Mouse (Mus musculus): Measurements from ENCODE around the gene Gm49322. TPM values are rescaled to one million over a fixed set of nuclear protein-coding genes. Genes with fewer than 3 reads are reported as not detected.

Gm49322 gene
- total RNA-seq, 2 experiments from 2014 or later = 0.28 to 0.38 TPM

DNA sequence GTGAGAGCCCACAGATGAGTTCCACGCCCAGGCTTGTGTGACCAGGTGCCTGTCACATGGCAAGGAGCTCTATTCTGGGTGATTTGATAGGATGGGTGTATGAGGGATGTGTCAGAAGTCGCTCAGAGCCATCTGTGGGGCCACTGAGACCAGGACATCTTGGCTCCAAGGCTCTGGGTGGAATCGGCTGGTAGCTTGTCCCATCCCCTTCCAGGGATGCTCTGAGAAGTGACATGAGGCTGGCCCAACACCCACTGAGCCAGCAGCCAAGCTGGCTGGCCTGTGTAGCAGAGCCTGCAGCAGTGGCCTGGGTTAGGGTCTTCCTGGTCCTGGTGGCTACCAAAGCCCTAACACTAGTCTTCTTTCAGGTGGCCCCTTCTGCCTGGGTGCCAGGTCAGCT, 2.6 kb downstream of the Gm49322 start:
- Histone ChIP-seq H3K4me3 (no peak overlapping the region), H3K27ac (no peak overlapping the region)
- intact Hi-C loops (cut with DNase I) = no loop called here
- DNase-seq = no peak
- TF ChIP-seq CTCF (IDR thresholded peaks at IDR 0.05) = no peak

DNA sequence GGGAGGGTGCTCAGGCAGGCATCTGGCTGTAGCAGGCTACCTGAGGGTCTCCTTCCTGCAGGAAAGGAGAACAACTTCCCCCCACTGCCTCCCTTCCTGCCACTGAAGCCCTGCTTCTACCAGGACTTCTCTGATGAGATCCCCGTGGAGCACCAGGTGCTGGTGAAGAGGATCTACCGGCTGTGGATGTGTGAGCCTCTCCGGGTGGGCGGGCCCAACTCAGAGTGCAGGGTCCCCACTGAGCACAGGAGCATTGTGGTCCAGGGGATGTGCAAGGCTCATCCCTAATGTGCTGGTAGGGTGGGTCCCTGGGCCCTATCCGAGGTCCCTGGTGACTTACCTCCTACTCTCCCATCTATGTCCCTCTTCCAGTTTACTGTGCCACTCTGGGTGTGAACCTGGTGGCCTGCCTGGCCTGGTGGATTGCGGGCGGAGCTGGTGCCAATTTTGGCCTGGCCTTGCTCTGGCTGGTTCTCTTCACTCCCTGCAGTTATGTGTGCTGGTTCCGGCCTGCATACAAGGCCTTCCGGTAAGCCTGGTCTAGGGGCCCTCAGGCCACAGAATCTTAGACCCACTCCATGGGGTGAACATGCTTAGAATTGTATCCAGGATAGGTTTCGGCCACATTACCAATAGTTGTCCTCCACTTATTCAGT, 3.6 kb downstream of the Gm49322 start:
- intact Hi-C loops (cut with DNase I) = no loop called here
- Histone ChIP-seq H3K27ac (no peak overlapping the region), H3K4me3 (no peak overlapping the region)
- no peak for DNase-seq
- TF ChIP-seq CTCF (IDR thresholded peaks at IDR 0.05) = no peak

DNA sequence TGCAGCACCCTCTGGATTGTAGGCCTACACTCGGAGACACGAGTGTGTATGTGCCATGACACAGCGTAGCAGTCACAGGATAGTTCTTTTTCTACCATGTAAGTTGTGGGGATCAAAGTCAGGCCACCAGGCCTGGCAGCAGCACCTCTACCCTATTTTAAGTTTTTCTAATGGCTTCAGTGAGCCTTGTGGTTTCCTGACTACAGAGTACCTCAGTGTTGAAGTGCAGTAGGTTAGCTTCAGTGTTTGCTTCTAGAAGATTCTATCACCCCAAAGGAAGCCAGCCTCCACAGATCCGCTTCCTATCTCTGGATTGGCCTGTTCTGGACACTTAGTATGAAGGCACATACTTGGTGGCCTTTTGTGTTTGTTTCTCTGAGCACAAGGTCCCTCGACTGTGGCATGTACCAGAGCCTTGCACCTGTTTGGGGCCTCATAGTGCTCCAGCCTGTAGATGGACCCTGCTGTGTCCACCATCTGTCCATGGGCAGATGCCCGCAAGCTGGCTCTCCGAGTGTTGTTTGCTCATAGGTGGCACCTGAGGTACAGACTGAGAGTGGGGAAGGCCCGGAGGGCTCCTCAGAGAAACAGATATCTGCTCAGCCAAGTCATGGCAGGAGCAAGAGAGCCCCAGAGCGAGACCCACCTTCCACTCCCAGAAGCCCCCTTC, 4.4 kb downstream of the Gm49322 start:
- no peak for TF ChIP-seq CTCF (IDR thresholded peaks at IDR 0.05)

DNA sequence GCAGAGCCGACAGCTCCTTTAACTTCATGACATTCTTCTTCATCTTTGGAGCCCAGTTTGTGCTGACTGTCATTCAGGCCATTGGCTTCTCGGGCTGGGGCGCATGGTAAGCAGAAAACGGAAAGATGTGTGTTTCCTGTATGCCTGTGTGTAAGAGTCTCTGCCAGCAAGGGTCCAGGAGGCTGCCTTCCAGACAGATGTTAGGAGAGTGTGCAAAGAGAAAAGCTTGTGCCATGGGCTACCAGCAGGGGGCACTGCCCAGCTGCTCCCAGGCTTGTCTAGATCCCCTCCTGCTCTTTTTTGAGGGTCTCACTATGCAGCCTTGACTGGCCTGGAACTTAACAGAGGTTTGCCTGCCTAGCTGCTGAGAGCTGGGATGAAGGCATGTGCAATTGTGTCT, 5.2 kb downstream of the Gm49322 start:
- DNase-seq = peak; percentile 60
- intact Hi-C loops (cut with DNase I) = loop anchor here (2.0 kb wide), 1 partner anchor 74 kb away; no protein-coding TSS in a partner anchor
- no peak overlapping the region for H3K4me3 ChIP-seq
- no peak overlapping the region for H3K27ac ChIP-seq
- peak; percentile 96 for TF ChIP-seq CTCF (IDR thresholded peaks at IDR 0.05)

More for the DNA sequence above, 4.4 kb downstream of the Gm49322 start:
- intact Hi-C loops (cut with DNase I) = loop anchor here (2.0 kb wide), 1 partner anchor 75 kb away; no protein-coding TSS in a partner anchor
- DNase-seq = no peak
- H3K4me3 ChIP-seq = no peak overlapping the region
- H3K27ac ChIP-seq = no peak overlapping the region

DNA sequence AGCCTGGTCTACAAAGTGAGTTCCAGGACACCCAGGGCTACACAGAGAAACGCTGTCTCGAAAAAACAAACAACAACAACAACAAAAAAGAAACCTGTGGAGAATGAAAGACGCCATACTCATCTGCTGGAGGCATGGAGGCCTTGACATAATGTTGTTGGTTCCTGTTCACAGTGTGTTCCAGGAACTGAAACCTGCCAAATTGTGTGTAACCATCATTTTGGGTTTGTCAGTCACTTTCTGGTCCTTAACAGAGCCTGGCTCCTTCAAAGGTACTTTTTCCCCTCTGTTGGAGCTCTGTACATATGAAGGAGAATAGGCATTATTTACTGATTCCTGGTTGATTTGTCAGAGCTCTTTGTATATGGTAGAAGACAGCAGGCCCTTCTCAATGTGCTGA, 6.1 kb downstream of the Gm49322 start:
- Histone ChIP-seq H3K27ac (no peak overlapping the region), H3K4me3 (no peak overlapping the region)
- DNase-seq = no peak
- intact Hi-C loops (cut with DNase I) = loop anchor here (2.0 kb wide), 1 partner anchor 73 kb away; no protein-coding TSS in a partner anchor
- TF ChIP-seq CTCF (IDR thresholded peaks at IDR 0.05) = no peak

DNA sequence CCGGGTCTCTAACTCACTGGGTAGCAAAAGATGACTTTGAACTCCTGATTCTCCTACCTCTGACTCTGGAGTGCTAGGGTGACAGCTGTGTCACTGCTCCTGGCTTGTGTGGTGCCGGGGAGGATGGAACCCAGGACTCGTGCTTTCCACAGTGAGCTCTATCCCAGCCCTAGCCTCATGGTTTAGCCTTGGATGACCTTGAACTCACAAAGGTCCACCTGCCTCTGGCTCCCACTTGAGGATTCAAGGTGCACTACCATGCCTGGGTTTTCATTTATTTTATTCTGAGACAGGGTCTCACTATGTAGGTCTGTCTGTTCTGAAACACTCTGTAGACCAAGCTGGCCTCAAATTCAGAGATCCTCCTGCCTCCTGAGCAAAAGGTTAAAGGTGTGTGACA, 8.0 kb downstream of the Gm49322 start:
- no peak for DNase-seq
- H3K4me3 ChIP-seq = no peak overlapping the region
- TF ChIP-seq CTCF (IDR thresholded peaks at IDR 0.05) = no peak
- H3K27ac ChIP-seq = no peak overlapping the region
- intact Hi-C loops (cut with DNase I) = no loop called here

DNA sequence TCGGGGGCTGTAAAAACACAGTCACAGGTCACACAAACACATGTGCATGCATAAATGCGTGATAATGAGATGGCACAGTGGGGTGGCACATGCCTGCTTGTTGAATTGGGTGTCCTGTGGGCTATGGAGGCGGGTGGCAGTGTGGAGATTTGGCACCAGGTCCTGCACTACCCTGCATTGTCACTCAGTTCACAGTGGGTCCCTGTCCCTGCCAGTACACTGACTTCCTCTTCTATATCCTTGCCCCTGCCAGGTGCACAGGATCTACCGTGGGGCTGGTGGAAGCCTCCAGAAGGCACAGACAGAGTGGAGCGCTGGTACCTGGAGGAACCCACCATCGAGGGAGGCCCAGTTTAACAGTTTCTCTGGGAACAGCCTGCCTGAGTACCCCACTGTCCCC, 8.5 kb downstream of the Gm49322 start:
- no peak for TF ChIP-seq CTCF (IDR thresholded peaks at IDR 0.05)
- no peak overlapping the region for H3K4me3 ChIP-seq
- intact Hi-C loops (cut with DNase I) = no loop called here
- no peak for DNase-seq
- H3K27ac ChIP-seq = no peak overlapping the region

DNA sequence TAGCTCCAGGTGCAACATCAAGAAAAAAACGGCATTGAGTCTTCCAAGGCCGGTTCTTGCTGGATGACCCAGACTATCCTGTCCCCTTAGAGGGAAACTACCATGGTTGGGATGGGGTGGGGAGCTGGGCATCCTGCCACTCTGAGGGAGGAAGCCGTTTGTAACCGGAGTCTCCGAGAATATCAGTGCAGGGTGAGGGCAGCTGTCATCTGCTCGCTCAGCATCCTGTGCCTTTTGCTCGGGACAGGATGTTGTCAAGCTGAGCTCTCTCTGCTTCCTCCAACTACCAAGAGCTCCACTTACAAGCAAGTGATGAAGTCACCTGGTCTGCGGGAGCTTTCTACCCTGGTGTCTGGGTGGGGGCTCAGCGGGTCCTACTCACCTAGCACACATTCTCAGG, 12.4 kb downstream of the Gm49322 start:
- peak; percentile 77 for DNase-seq
- Histone ChIP-seq H3K4me3 (no peak overlapping the region), H3K27ac (peak overlapping the region; percentile 66)
- TF ChIP-seq CTCF (IDR thresholded peaks at IDR 0.05) = no peak
- intact Hi-C loops (cut with DNase I) = loop anchor here (5.0 kb wide), 1 partner anchor 41 kb away; the partner anchor contains the start of gene Klf16

DNA sequence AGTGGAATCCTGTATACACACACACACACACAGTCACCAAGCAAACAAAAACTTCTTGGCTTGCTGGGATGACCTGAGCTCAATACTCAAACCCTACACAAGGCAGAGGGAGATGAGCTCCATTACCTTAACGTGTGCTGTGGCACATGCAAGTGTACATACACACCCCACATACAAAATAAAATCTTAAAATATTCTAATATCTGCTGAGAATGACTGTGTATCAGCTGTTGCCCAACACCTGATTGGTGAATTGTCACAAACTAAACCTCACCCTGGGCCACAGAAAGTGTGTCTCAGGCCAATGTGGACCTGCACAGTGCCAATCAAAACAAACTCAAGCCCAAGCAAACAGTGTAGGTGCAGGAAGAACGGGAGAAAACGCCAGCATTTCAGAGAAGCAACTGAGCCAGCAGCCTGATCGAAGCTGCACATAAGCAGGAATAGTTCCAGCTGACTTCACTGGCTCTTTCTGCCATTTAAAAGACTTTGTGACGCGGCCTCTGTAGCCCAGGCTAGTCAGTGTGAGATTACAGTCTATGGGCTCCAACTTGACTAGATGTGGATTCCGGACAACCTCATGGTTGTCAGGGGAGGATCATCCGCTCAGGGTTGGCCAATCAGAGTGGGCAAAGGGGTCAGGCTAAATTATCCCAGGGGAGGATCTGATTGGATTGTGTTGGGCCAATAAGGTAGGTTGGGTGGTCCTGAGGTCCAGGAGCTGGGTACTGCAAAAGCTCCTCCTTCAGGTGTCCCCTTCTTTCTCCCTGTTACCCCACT, 13.8 kb downstream of the Gm49322 start:
- Histone ChIP-seq H3K27ac (no peak overlapping the region), H3K4me3 (no peak overlapping the region)
- no peak for TF ChIP-seq CTCF (IDR thresholded peaks at IDR 0.05)
- no peak for DNase-seq
- intact Hi-C loops (cut with DNase I) = loop anchor here (5.0 kb wide), 1 partner anchor 42 kb away; the partner anchor contains the start of gene Klf16

DNA sequence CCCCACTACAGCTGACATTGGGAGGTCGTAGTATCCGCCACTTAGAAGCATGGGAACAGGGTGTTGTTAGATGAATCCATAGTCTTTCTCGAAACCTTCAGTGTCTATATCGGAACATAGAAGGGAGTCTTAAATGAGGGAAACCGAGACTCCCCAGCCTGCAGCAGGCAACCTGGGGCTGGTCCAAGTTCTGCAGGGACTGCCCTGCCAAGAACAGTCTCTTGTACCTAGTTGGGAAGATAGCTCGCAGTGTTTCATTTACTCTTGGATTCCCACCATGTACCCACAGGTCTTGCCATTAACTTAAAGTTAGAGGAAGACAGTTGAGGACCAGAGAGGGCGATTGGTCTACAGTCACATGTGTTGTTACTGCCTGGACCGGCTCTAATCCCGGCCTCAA, 14.5 kb downstream of the Gm49322 start:
- no peak overlapping the region for H3K4me3 ChIP-seq
- intact Hi-C loops (cut with DNase I) = no loop called here
- 0 out of 2 replicates have a peak overlapping the region, but pooled peaks have one; percentile 95 for H3K27ac ChIP-seq
- no peak for DNase-seq
- no peak for TF ChIP-seq CTCF (IDR thresholded peaks at IDR 0.05)

DNA sequence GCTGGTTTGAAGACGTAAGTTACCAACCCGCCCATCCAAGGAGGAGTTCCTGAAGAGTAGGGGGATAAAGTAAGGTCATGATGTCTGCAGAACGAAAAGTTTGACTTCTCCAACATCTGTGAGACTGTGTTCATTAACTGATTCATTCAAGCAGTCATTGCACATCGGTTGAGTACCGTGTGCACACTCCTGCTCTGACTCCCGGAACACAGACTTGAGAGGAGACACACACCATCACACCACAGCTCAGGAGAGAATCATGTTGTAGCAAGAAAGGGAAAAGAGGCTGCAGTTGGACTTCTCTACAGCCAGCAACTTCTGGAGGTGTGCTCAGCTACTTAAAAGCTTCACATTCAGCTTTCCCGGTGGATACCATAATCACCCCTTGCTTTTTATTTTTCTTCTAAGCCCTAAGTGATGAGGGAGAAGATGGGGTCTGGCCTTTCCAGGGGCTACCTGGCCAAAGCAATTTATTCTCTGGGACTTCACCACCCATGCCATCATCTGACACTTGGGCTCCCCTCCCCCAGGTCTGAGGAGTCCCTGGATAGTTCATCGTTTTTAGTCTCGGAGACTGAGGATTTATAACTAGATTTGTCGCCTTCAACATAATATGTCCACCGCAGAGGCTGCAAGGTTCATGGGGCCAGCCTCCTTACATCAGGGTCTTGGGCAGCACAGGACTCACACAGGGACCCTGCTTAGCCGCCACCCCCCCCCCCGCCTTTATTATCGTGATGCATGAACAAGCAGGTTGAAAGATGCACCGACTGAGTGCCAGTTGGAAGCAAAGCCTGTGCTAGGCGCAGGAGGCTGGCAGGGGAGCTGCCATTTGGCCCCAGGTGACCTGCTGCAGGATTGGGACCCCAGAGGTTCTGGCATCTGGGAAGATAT, 15.2 kb downstream of the Gm49322 start:
- intact Hi-C loops (cut with DNase I) = no loop called here

DNA sequence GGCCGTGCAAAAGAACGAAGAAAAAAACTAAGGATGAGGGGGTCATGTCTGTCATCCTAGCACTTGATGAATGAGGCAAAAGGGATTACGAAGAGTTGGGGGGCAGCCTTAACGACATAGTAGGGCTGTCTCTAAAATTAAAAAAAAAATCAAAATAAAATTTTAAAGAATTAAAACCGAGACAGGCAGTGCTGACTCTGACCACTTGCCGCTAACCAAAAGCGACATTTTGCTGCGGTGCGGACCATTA, 15.8 kb downstream of the Gm49322 start:
- peak overlapping the region; percentile 79 for H3K4me3 ChIP-seq
- intact Hi-C loops (cut with DNase I) = no loop called here
- TF ChIP-seq CTCF (IDR thresholded peaks at IDR 0.05) = no peak
- H3K27ac ChIP-seq = peak overlapping the region; percentile 95
- no peak for DNase-seq

More for the DNA sequence above, 15.2 kb downstream of the Gm49322 start:
- Histone ChIP-seq H3K27ac (peak overlapping the region; percentile 95), H3K4me3 (peak overlapping the region; percentile 79)
- no peak for DNase-seq
- no peak for TF ChIP-seq CTCF (IDR thresholded peaks at IDR 0.05)
